Mouse (Mus musculus): ENCODE measurements around the gene Asic2. TPM values are rescaled to one million over a fixed set of nuclear protein-coding genes. Genes with fewer than 3 reads are reported as not detected.

Gene Asic2
- polyA plus RNA-seq, 1 experiment: 24.0 TPM

- DNase-seq (ENCODE audit: low read depth): no peak
Measured at GRCm38 (mm10) chr11:81418027-81418426, 550.2 kb downstream of the Asic2 start.

GRCm38 (mm10) chr11:81416319-81416718 is 551.9 kb downstream of the Asic2 start:
- TF ChIP-seq POLR2A (IDR thresholded peaks at IDR 0.05; ENCODE audit: borderline replicate concordance, extremely low read depth, insufficient read depth, insufficient read length, poor library complexity, severe bottlenecking) (no peak), CTCF (IDR thresholded peaks at IDR 0.05; ENCODE audit: borderline replicate concordance, extremely low read depth, insufficient read depth, insufficient read length) (no peak)
- DNase-seq (ENCODE audit: low read depth): peak; percentile 53

More at GRCm38 (mm10) chr11:81418027-81418426, 550.2 kb downstream of the Asic2 start:
- TF ChIP-seq POLR2A (IDR thresholded peaks at IDR 0.05; ENCODE audit: borderline replicate concordance, extremely low read depth, insufficient read depth, insufficient read length, poor library complexity, severe bottlenecking) (no peak), CTCF (IDR thresholded peaks at IDR 0.05; ENCODE audit: borderline replicate concordance, extremely low read depth, insufficient read depth, insufficient read length) (no peak)

- no peak for DNase-seq (ENCODE audit: low read depth)
- TF ChIP-seq POLR2A (IDR thresholded peaks at IDR 0.05; ENCODE audit: borderline replicate concordance, extremely low read depth, insufficient read depth, insufficient read length, poor library complexity, severe bottlenecking) (no peak), CTCF (IDR thresholded peaks at IDR 0.05; ENCODE audit: borderline replicate concordance, extremely low read depth, insufficient read depth, insufficient read length) (no peak)
Measured at GRCm38 (mm10) chr11:81414596-81414995, 553.7 kb downstream of the Asic2 start.

GRCm38 (mm10) chr11:81411251-81411650 is 557.0 kb downstream of the Asic2 start:
- TF ChIP-seq CTCF (IDR thresholded peaks at IDR 0.05; ENCODE audit: borderline replicate concordance, extremely low read depth, insufficient read depth, insufficient read length): no peak
- TF ChIP-seq POLR2A (IDR thresholded peaks at IDR 0.05; ENCODE audit: borderline replicate concordance, extremely low read depth, insufficient read depth, insufficient read length, poor library complexity, severe bottlenecking): no peak
- DNase-seq (ENCODE audit: low read depth): no peak

- DNase-seq (ENCODE audit: low read depth): no peak
- no peak for TF ChIP-seq POLR2A (IDR thresholded peaks at IDR 0.05; ENCODE audit: borderline replicate concordance, extremely low read depth, insufficient read depth, insufficient read length, poor library complexity, severe bottlenecking)
- no peak for TF ChIP-seq CTCF (IDR thresholded peaks at IDR 0.05; ENCODE audit: borderline replicate concordance, extremely low read depth, insufficient read depth, insufficient read length)
Measured at GRCm38 (mm10) chr11:81405951-81406350, 562.3 kb downstream of the Asic2 start.

- TF ChIP-seq POLR2A (IDR thresholded peaks at IDR 0.05; ENCODE audit: borderline replicate concordance, extremely low read depth, insufficient read depth, insufficient read length, poor library complexity, severe bottlenecking) (no peak), CTCF (IDR thresholded peaks at IDR 0.05; ENCODE audit: borderline replicate concordance, extremely low read depth, insufficient read depth, insufficient read length) (no peak)
- no peak for DNase-seq (ENCODE audit: low read depth)
Measured at GRCm38 (mm10) chr11:81402263-81402662, 566.0 kb downstream of the Asic2 start.

- TF ChIP-seq CTCF (IDR thresholded peaks at IDR 0.05; ENCODE audit: borderline replicate concordance, extremely low read depth, insufficient read depth, insufficient read length) (no peak), POLR2A (IDR thresholded peaks at IDR 0.05; ENCODE audit: borderline replicate concordance, extremely low read depth, insufficient read depth, insufficient read length, poor library complexity, severe bottlenecking) (no peak)
- DNase-seq (ENCODE audit: low read depth): no peak
Measured at GRCm38 (mm10) chr11:81392855-81393254, 575.4 kb downstream of the Asic2 start.

GRCm38 (mm10) chr11:81386185-81386584 is 582.1 kb downstream of the Asic2 start:
- TF ChIP-seq POLR2A (IDR thresholded peaks at IDR 0.05; ENCODE audit: borderline replicate concordance, extremely low read depth, insufficient read depth, insufficient read length, poor library complexity, severe bottlenecking) (no peak), CTCF (IDR thresholded peaks at IDR 0.05; ENCODE audit: borderline replicate concordance, extremely low read depth, insufficient read depth, insufficient read length) (no peak)
- DNase-seq (ENCODE audit: low read depth): no peak

- DNase-seq (ENCODE audit: low read depth): no peak
- TF ChIP-seq CTCF (IDR thresholded peaks at IDR 0.05; ENCODE audit: borderline replicate concordance, extremely low read depth, insufficient read depth, insufficient read length) (no peak), POLR2A (IDR thresholded peaks at IDR 0.05; ENCODE audit: borderline replicate concordance, extremely low read depth, insufficient read depth, insufficient read length, poor library complexity, severe bottlenecking) (no peak)
Measured at GRCm38 (mm10) chr11:81385547-81385946, 582.7 kb downstream of the Asic2 start.

- DNase-seq (ENCODE audit: low read depth): peak; percentile 85
- peak; percentile 79; the same call in 1 of the 2 replicates for TF ChIP-seq CTCF (IDR thresholded peaks at IDR 0.05; ENCODE audit: borderline replicate concordance, extremely low read depth, insufficient read depth, insufficient read length)
- no peak for TF ChIP-seq POLR2A (IDR thresholded peaks at IDR 0.05; ENCODE audit: borderline replicate concordance, extremely low read depth, insufficient read depth, insufficient read length, poor library complexity, severe bottlenecking)
Measured at GRCm38 (mm10) chr11:81374841-81375240, 593.4 kb downstream of the Asic2 start.

GRCm38 (mm10) chr11:81374003-81374710 is 594.1 kb downstream of the Asic2 start:
- no peak for DNase-seq (ENCODE audit: low read depth)
- TF ChIP-seq CTCF (IDR thresholded peaks at IDR 0.05; ENCODE audit: borderline replicate concordance, extremely low read depth, insufficient read depth, insufficient read length): no peak
- no peak for TF ChIP-seq POLR2A (IDR thresholded peaks at IDR 0.05; ENCODE audit: borderline replicate concordance, extremely low read depth, insufficient read depth, insufficient read length, poor library complexity, severe bottlenecking)

- peak; percentile 36 for DNase-seq (ENCODE audit: low read depth)
Measured at GRCm38 (mm10) chr11:81371545-81371944, 596.7 kb downstream of the Asic2 start.

More at GRCm38 (mm10) chr11:81371545-81371944, 596.7 kb downstream of the Asic2 start:
- TF ChIP-seq CTCF (IDR thresholded peaks at IDR 0.05; ENCODE audit: borderline replicate concordance, extremely low read depth, insufficient read depth, insufficient read length) (no peak), POLR2A (IDR thresholded peaks at IDR 0.05; ENCODE audit: borderline replicate concordance, extremely low read depth, insufficient read depth, insufficient read length, poor library complexity, severe bottlenecking) (no peak)

Measured in brain, embryonic 14.5 days (tissue).